Mouse (Mus musculus): ENCODE results near the gene Rpl27a. TPM values are rescaled to one million over a fixed set of nuclear protein-coding genes. Genes with fewer than 3 reads are reported as not detected.

Rpl27a gene
- polyA plus RNA-seq, 1 experiment: 653 TPM

DNA sequence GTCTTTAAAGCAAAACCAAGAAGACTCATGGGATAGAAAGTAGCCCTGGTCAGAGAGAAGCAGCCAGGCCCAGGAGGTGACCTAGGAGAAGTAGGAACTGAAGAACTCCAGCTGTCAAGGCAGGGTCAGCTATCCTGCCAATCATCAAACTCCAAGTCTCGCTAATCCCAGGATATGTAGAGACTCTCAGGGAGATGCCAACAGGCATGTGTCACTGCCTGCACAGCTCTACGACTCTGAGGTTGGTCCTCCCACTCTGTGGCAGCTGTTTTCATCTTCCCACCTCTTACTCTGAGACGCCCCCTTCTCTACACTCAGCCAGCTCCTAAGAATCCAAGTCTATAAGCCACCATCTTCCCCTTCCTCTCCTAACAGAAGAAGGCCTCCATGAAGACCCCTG, 13.7 kb downstream of the Rpl27a start:
- peaks cover 8% of the 10 kb centered on the region; the same call in 1 of the 2 replicates for H3K4me1 ChIP-seq (ENCODE audit: control insufficient read depth, insufficient read depth, low read length)
- TF ChIP-seq POLR2A (IDR thresholded peaks at IDR 0.05; ENCODE audit: insufficient read depth, low read depth, low read length): no peak
- no peak for TF ChIP-seq CTCF (IDR thresholded peaks at IDR 0.05; ENCODE audit: insufficient read depth, low read depth, low read length)
- H3K27ac ChIP-seq (ENCODE audit: insufficient read depth, low read depth, low read length): no peak overlapping the region
- H3K4me3 ChIP-seq (ENCODE audit: insufficient read depth, low read depth, low read length): no peak overlapping the region
- WGBS: 70% methylated on average over 3 of the region's 3 CpGs

- no peak overlapping the region for H3K27ac ChIP-seq (ENCODE audit: insufficient read depth, low read depth, low read length)
- no peak for TF ChIP-seq POLR2A (IDR thresholded peaks at IDR 0.05; ENCODE audit: insufficient read depth, low read depth, low read length)
- TF ChIP-seq CTCF (IDR thresholded peaks at IDR 0.05; ENCODE audit: insufficient read depth, low read depth, low read length): no peak
- WGBS: 91% methylated on average over 4 of the region's 4 CpGs
- no peak overlapping the region for H3K4me3 ChIP-seq (ENCODE audit: insufficient read depth, low read depth, low read length)
- H3K4me1 ChIP-seq (ENCODE audit: control insufficient read depth, insufficient read depth, low read length): peaks cover 8% of the 10 kb centered on the region; the same call in 1 of the 2 replicates
Measured at GRCm38 (mm10) chr7:109533129-109533528, 14.2 kb downstream of the Rpl27a start.

DNA sequence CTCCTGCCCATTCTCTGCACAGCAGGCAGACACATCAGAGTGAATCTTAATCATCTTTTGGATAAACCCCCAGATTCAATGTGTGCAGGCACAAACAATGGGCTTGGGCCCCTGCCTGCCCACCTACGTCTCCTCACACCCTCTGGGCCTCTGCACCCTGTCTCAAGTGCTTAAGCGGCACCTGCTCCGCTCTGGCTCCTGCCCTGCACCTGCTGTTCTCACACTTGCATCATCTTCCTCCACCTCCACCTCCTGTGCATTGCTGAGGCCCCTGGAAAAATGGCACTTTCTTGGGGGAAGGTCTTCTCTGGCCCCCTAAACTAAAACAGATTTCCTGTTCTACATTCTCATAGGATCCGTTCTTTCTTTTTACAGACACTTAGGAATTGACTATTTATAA, 14.9 kb downstream of the Rpl27a start:
- no peak overlapping the region for H3K27ac ChIP-seq (ENCODE audit: insufficient read depth, low read depth, low read length)
- no peak for TF ChIP-seq CTCF (IDR thresholded peaks at IDR 0.05; ENCODE audit: insufficient read depth, low read depth, low read length)
- no peak for TF ChIP-seq POLR2A (IDR thresholded peaks at IDR 0.05; ENCODE audit: insufficient read depth, low read depth, low read length)
- 89% methylated on average over 4 of the region's 4 CpGs for WGBS
- peaks cover 8% of the 10 kb centered on the region; the same call in 1 of the 2 replicates for H3K4me1 ChIP-seq (ENCODE audit: control insufficient read depth, insufficient read depth, low read length)
- no peak overlapping the region for H3K4me3 ChIP-seq (ENCODE audit: insufficient read depth, low read depth, low read length)

DNA sequence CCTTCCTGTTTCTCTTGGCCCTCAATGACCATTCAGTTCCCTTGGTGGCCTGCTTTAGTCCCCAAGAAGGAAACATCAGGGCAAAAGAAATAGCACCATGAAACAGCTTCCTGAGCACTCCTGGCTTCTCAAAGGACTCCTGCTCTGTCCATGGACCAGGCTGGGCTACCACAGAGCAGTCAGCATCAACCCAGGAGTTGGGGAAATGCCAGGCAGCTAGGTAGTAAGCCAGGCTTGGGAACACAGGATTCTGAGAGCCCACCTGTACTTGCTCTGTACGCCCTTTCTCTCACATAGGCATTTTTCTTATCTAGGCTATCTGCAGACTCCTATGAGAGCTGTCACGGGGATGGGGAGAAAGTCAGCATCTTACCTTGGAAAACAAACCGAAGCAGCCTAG, 16.0 kb downstream of the Rpl27a start:
- WGBS: 94% methylated on average over 3 of the region's 3 CpGs
- TF ChIP-seq CTCF (IDR thresholded peaks at IDR 0.05; ENCODE audit: insufficient read depth, low read depth, low read length): no peak
- TF ChIP-seq POLR2A (IDR thresholded peaks at IDR 0.05; ENCODE audit: insufficient read depth, low read depth, low read length): no peak
- no peak overlapping the region for H3K27ac ChIP-seq (ENCODE audit: insufficient read depth, low read depth, low read length)

DNA sequence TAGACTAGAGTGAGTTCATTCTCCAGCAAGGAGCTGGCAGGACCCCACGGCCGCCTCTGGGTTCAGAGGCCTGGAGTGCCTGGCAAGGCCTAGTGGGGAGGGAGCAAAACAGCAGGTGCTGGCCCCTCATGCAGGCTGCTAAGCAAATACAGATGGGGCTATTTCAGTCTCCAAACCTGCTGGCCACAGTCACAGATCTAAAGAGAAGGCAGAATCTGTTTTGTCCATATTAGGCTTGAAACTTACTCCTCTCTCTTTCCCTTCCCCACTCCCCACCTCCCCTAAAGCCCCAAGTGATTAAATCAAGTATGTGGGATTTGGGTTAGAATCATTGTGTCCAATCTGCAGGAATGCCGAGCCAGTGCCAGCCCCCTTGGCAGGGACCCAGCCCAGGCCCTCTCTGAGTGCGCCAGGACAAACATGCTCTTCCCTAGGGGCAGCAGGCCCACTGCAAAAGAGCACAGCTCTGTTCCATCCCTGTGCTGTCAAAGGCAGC, 17.6 kb downstream of the Rpl27a start:
- TF ChIP-seq CTCF (IDR thresholded peaks at IDR 0.05; ENCODE audit: insufficient read depth, low read depth, low read length) (no peak), POLR2A (IDR thresholded peaks at IDR 0.05; ENCODE audit: insufficient read depth, low read depth, low read length) (no peak)
- Histone ChIP-seq H3K27ac (ENCODE audit: insufficient read depth, low read depth, low read length) (peak overlapping the region; percentile 20; the same call in 1 of the 2 replicates), H3K4me3 (ENCODE audit: insufficient read depth, low read depth, low read length) (no peak overlapping the region), H3K4me1 (ENCODE audit: control insufficient read depth, insufficient read depth, low read length) (peaks cover 8% of the 10 kb centered on the region; the same call in 1 of the 2 replicates)
- WGBS: 64% methylated on average over 4 of the region's 4 CpGs

More for the DNA sequence above, 16.0 kb downstream of the Rpl27a start:
- H3K4me1 ChIP-seq (ENCODE audit: control insufficient read depth, insufficient read depth, low read length): peaks cover 8% of the 10 kb centered on the region; the same call in 1 of the 2 replicates
- H3K4me3 ChIP-seq (ENCODE audit: insufficient read depth, low read depth, low read length): no peak overlapping the region

GRCm38 (mm10) chr7:109540902-109541301, 22.0 kb downstream of the Rpl27a start:
- Histone ChIP-seq H3K27ac (ENCODE audit: insufficient read depth, low read depth, low read length) (no peak overlapping the region), H3K4me1 (ENCODE audit: control insufficient read depth, insufficient read depth, low read length) (peaks cover 14% of the 10 kb centered on the region), H3K4me3 (ENCODE audit: insufficient read depth, low read depth, low read length) (no peak overlapping the region)
- TF ChIP-seq POLR2A (IDR thresholded peaks at IDR 0.05; ENCODE audit: insufficient read depth, low read depth, low read length): no peak
- TF ChIP-seq CTCF (IDR thresholded peaks at IDR 0.05; ENCODE audit: insufficient read depth, low read depth, low read length): no peak

DNA sequence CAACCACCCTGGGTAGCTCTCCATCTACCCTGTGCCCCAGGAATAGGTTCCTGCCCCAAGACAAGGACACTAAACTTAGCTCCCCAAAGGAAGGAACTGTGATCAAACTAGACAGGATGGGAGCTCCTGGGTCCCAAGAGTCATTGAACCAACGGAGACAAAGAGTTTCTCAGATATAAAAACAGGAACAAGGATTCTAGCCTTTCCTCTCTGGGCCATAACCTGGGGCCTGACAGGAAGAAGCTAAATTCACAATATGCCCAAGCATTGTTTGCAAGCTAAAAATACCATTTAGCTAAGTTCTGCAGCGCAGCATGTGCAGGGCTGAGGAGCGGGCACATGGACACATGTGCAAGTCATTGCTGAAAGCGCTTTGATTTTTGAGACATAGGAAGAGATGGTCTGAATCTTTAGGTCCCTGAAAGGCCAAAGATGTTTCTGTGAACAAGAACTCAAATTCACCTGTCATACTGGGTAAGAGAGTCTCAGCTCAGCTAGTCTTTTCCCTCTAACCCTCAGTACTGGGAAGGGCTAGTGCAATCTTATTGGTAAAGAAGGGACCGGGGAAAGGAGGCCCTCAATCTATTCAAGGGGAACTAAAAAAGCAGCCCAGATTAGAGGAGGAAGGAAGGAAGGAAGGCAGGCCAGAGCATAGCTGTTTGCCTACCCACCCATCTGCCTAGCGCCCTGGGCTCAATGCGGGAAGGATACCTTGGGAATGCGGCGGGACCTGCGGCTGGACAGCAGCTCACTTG, 22.8 kb downstream of the Rpl27a start:
- no peak for TF ChIP-seq POLR2A (IDR thresholded peaks at IDR 0.05; ENCODE audit: insufficient read depth, low read depth, low read length)
- no peak for TF ChIP-seq CTCF (IDR thresholded peaks at IDR 0.05; ENCODE audit: insufficient read depth, low read depth, low read length)
- WGBS: 87% methylated on average over 10 of the region's 10 CpGs
- Histone ChIP-seq H3K4me1 (ENCODE audit: control insufficient read depth, insufficient read depth, low read length) (peaks cover 11% of the 10 kb centered on the region), H3K27ac (ENCODE audit: insufficient read depth, low read depth, low read length) (no peak overlapping the region), H3K4me3 (ENCODE audit: insufficient read depth, low read depth, low read length) (no peak overlapping the region)

DNA sequence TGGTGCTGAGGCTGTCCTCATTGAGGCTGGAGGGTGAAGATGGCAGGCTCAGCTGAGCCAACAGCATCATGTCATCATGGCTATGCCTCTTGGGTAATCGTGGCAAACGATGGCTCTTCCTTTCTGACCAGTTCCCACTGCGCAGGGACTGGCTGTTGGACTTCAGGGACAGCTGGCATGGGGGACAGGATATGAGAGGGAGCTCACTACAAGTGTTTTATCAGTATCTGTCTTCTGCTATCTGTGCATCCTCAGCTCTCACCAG, 23.3 kb downstream of the Rpl27a start:
- Histone ChIP-seq H3K4me3 (ENCODE audit: insufficient read depth, low read depth, low read length) (no peak overlapping the region), H3K27ac (ENCODE audit: insufficient read depth, low read depth, low read length) (no peak overlapping the region), H3K4me1 (ENCODE audit: control insufficient read depth, insufficient read depth, low read length) (peaks cover 11% of the 10 kb centered on the region)
- TF ChIP-seq CTCF (IDR thresholded peaks at IDR 0.05; ENCODE audit: insufficient read depth, low read depth, low read length) (no peak), POLR2A (IDR thresholded peaks at IDR 0.05; ENCODE audit: insufficient read depth, low read depth, low read length) (no peak)
- WGBS: 88% methylated on average over 3 of the region's 3 CpGs

- WGBS: 67% methylated on average over 5 of the region's 5 CpGs
- Histone ChIP-seq H3K4me1 (ENCODE audit: control insufficient read depth, insufficient read depth, low read length) (peaks cover 14% of the 10 kb centered on the region), H3K4me3 (ENCODE audit: insufficient read depth, low read depth, low read length) (no peak overlapping the region), H3K27ac (ENCODE audit: insufficient read depth, low read depth, low read length) (no peak overlapping the region)
- TF ChIP-seq CTCF (IDR thresholded peaks at IDR 0.05; ENCODE audit: insufficient read depth, low read depth, low read length) (no peak), POLR2A (IDR thresholded peaks at IDR 0.05; ENCODE audit: insufficient read depth, low read depth, low read length) (no peak)
Measured at GRCm38 (mm10) chr7:109544792-109545191, 25.8 kb downstream of the Rpl27a start.

Measured in olfactory bulb, adult 2 months (tissue).